Mouse (Mus musculus): ENCODE data around the gene Gm11232.

DNA sequence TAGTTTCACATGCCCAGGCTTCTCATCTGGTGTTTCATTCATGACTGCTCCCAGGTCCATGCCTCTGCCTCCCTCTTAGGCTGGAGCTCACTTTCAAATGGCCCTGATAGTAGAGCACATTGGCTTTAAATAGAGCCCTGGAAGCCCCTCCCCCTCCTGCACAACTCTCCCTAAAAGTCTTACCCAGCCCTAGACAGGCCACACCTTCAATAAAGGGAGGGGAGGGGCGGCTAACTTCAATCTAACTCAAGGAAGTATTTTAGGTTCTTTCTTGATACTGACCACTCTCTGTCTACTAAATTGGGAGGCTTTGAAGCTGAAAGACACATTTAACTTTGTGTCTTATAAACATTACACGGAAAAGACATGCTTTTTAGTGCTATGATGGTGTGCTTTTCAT, at the start of gene Gm11232:
- TF ChIP-seq E2F4 (IDR thresholded peaks at IDR 0.05; ENCODE audit: insufficient read depth) (no peak), POLR2A (IDR thresholded peaks at IDR 0.05; ENCODE audit: insufficient read length, low read depth) (no peak), CEBPB (IDR thresholded peaks at IDR 0.05; ENCODE audit: insufficient read depth, poor library complexity, severe bottlenecking) (no peak), TCF3 (IDR thresholded peaks at IDR 0.05; ENCODE audit: insufficient read length, low read depth) (no peak), POLR2AphosphoS2 (IDR thresholded peaks at IDR 0.05; ENCODE audit: insufficient read length, low read depth) (no peak), MYOD1 (IDR thresholded peaks at IDR 0.05; ENCODE audit: control insufficient read depth in 1 of 3, insufficient read length in 2 of 3, low read depth in 2 of 3) (no peak), MAX (IDR thresholded peaks at IDR 0.05; ENCODE audit: low read depth) (no peak), REST (IDR thresholded peaks at IDR 0.05; ENCODE audit: insufficient read depth, insufficient read length) (no peak)

Measured in myocyte (in vitro differentiated cells).